Mouse (Mus musculus): ENCODE measurements around the gene Myo18b.

DNA sequence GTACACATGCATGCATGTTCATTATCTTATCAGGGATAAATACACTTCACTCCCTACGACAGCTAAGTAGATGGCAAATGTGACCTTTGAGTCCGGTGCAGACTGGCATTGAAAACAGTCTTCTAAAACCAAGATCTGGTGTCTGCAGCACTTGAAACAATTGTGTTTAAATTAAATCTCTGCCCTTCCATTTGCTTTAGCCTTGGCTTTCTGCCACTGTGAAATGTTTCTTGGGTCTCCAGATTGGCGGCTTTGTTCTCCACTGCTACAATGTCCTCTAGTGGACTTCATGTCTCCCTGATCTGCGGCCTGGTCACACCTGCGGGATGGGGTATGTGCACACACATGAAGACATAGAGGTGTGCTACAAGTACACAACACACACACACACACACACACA, 221.4 kb downstream of the Myo18b start:
- TF ChIP-seq CTCF (IDR thresholded peaks at IDR 0.05; ENCODE audit: low read depth, low read length) (no peak), GATA1 (IDR thresholded peaks at IDR 0.05; ENCODE audit: borderline replicate concordance, low read length) (no peak)

All from G1E (cell line).